In the genomic region with DNA sequence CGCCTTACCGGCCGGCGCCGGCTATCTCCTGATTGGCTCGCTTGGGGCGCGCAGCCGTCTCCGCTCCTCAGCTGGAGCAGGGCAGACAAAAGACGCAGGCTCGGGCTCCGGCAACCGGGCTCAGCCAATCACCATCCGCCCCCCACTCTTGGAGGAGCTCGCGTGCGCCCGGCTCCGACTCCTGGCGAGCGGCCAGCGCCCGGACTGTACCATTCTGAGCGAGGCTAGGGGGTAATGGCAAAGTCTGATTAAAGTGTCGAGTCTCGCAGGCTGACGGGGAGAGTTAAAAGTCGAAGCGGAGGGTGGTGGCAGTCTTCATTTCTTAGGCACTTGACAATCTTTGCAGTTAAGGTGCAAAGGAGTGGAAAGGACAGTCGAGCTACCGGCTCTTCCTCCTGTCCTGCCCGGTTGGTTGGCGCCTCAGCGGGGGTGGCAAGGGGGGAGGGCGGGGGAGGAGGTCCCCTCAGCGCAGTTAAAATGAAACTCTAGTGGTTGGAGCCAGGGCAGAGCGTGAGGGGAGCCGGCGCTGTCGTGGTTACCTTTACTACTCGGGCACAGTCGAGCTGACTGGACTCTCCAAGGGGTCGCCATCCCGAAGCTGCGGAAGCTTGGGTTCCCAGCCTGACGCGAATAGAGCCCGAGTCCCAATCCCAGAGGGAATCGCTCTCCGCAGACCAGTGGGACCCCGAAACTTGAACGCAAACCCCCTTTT, we compare ENCODE assay signal across 8 mouse cellular contexts. TPM values are rescaled to one million over a fixed set of nuclear protein-coding genes. Genes with fewer than 3 reads are reported as not detected.
DNase-seq lines count a peak whose midpoint lies in the region; ATAC-seq and TF ChIP-seq lines count a peak whose summit lies in the region.

A gene (plus strand): TSS at position 479 of the 712 bp plus-strand sequence.

- intact Hi-C loops in heart, adult 2 months (cut with DNase I) = loop anchor here (1.0 kb wide), 1 partner anchor 44 kb away; no protein-coding TSS in a partner anchor

- H3K27me3 ChIP-seq in embryonic facial prominence, embryonic 14.5 days (replicated peaks; ENCODE audit: control insufficient read depth, insufficient read depth, low read length) = no peaks in the 10 kb centered on the region
- H3K27me3 ChIP-seq in heart, adult 2 months (ENCODE audit: control insufficient read depth, insufficient read depth, low read length) = no peaks in the 10 kb centered on the region
- no peaks in the 10 kb centered on the region for H3K27me3 ChIP-seq in limb, embryonic 13.5 days
- no peaks in the 10 kb centered on the region for H3K27me3 ChIP-seq in midbrain, embryonic 16.5 days (ENCODE audit: control insufficient read depth, insufficient read depth, low read depth, low read length)

- no peaks in the 10 kb centered on the region for H3K9me3 ChIP-seq in embryonic facial prominence, embryonic 14.5 days (ENCODE audit: control insufficient read depth, low read length)
- no peaks in the 10 kb centered on the region for H3K9me3 ChIP-seq in limb, embryonic 13.5 days
- H3K9me3 ChIP-seq in midbrain, embryonic 16.5 days (replicated peaks; ENCODE audit: control insufficient read depth, low read length, poor library complexity, severe bottlenecking) = no peaks in the 10 kb centered on the region

- peak; percentile 99 for ATAC-seq in embryonic facial prominence, embryonic 14.5 days (ENCODE audit: low read depth)
- ATAC-seq in limb, embryonic 13.5 days (ENCODE audit: low FRiP score, low read depth) = peak; percentile 100
- ATAC-seq in midbrain, embryonic 16.5 days = peak; percentile 99

- H3K4me1 ChIP-seq in embryonic facial prominence, embryonic 14.5 days (ENCODE audit: control insufficient read depth, insufficient read depth, low read length) = peaks cover 3% of the 10 kb centered on the region; the same call in 1 of the 2 replicates
- H3K4me1 ChIP-seq in heart, adult 2 months (ENCODE audit: control insufficient read depth, insufficient read depth, low read length) = peaks cover 1% of the 10 kb centered on the region
- peaks cover 10% of the 10 kb centered on the region for H3K4me1 ChIP-seq in limb, embryonic 13.5 days
- H3K4me1 ChIP-seq in midbrain, embryonic 16.5 days (ENCODE audit: control insufficient read depth, insufficient read depth, low read length) = peaks cover 9% of the 10 kb centered on the region

- H3K27ac ChIP-seq in embryonic facial prominence, embryonic 14.5 days (replicated peaks; ENCODE audit: low read depth, low read length) = peak within 1 kb of the TSS; percentile 99
- peak within 1 kb of the TSS; percentile 97 for H3K27ac ChIP-seq in heart, adult 2 months
- H3K27ac ChIP-seq in limb, embryonic 13.5 days = peak within 1 kb of the TSS; percentile 100
- H3K27ac ChIP-seq in midbrain, embryonic 16.5 days (ENCODE audit: low read length) = peak within 1 kb of the TSS; percentile 100

- peak within 1 kb of the TSS; percentile 76 for H3K4me2 ChIP-seq in embryonic facial prominence, embryonic 14.5 days (ENCODE audit: low read depth, low read length)
- H3K4me2 ChIP-seq in limb, embryonic 13.5 days (replicated peaks) = peak within 1 kb of the TSS; percentile 68
- H3K4me2 ChIP-seq in midbrain, embryonic 16.5 days (ENCODE audit: low read length) = peak within 1 kb of the TSS; percentile 55

- TF ChIP-seq EP300 in heart, adult 2 months (IDR thresholded peaks at IDR 0.05; ENCODE audit: insufficient read depth, low read depth, low read length) = peak; percentile 82

- WGBS in embryonic facial prominence, embryonic 14.5 days = under 1% methylated on average over 51 of the region's 53 CpGs
- under 1% methylated on average over 53 of the region's 53 CpGs for WGBS in heart, adult 2 months
- WGBS in limb, embryonic 13.5 days = 0% methylated on average over 52 of the region's 53 CpGs
- WGBS in midbrain, embryonic 16.5 days = under 1% methylated on average over 49 of the region's 53 CpGs

- peak; percentile 99 for TF ChIP-seq POLR2A in heart, adult 2 months (IDR thresholded peaks at IDR 0.05; ENCODE audit: insufficient read depth, low read depth, low read length)

- H3K9ac ChIP-seq in embryonic facial prominence, embryonic 14.5 days (ENCODE audit: low read depth, low read length) = peak within 1 kb of the TSS; percentile 92
- peak within 1 kb of the TSS; percentile 87 for H3K9ac ChIP-seq in heart, adult 2 months (ENCODE audit: low read depth, low read length)
- peak within 1 kb of the TSS; percentile 94 for H3K9ac ChIP-seq in limb, embryonic 13.5 days
- H3K9ac ChIP-seq in midbrain, embryonic 16.5 days (ENCODE audit: low read depth, low read length) = peak within 1 kb of the TSS; percentile 87

- peak; percentile 96 for DNase-seq in 3T3-L1 (ENCODE audit: low read depth, low spot score)
- DNase-seq in adrenal gland, postnatal 4 days (ENCODE audit: low spot score in 2 of 2) = peak; percentile 96 to 97
- peak; percentile 100 for DNase-seq in embryonic facial prominence, embryonic 14.5 days (ENCODE audit: low spot score)
- DNase-seq in heart, adult 2 months = peak; percentile 95 to 99
- peak; percentile 98 for DNase-seq in kidney, adult 8-10 months
- peak; percentile 97 for DNase-seq in spleen, postnatal 10 days (ENCODE audit: low spot score in 2 of 2)

- TF ChIP-seq CTCF in heart, adult 2 months (IDR thresholded peaks at IDR 0.05) = no peak

- no peaks in the 10 kb centered on the region for H3K79me2 ChIP-seq in heart, adult 2 months (replicated peaks; ENCODE audit: control insufficient read depth, insufficient read depth, low read length)

- H3K4me3 ChIP-seq in embryonic facial prominence, embryonic 14.5 days (ENCODE audit: low read depth, low read length) = peak within 1 kb of the TSS; percentile 67
- peak within 1 kb of the TSS; percentile 88 for H3K4me3 ChIP-seq in heart, adult 2 months
- H3K4me3 ChIP-seq in limb, embryonic 13.5 days = peak within 1 kb of the TSS; percentile 68
- H3K4me3 ChIP-seq in midbrain, embryonic 16.5 days (ENCODE audit: low read depth, low read length) = peak within 1 kb of the TSS; percentile 52

- no peaks in the 10 kb centered on the region for H3K36me3 ChIP-seq in embryonic facial prominence, embryonic 14.5 days (ENCODE audit: control insufficient read depth, insufficient read depth, low read length)
- H3K36me3 ChIP-seq in heart, adult 2 months (ENCODE audit: control insufficient read depth, insufficient read depth, low read length) = no peaks in the 10 kb centered on the region
- H3K36me3 ChIP-seq in limb, embryonic 13.5 days = no peaks in the 10 kb centered on the region
- no peaks in the 10 kb centered on the region for H3K36me3 ChIP-seq in midbrain, embryonic 16.5 days (ENCODE audit: control insufficient read depth, insufficient read depth, low read length)

RNA-seq across cellular contexts. Expression of the gene that starts here (rescaled TPM):
- 10 to 100 TPM; 16.7 to 19.7 TPM for total RNA-seq in adrenal gland, postnatal 4 days (2021)
- 15.5 and 17.0 TPM in 2 replicates for polyA plus RNA-seq in embryonic facial prominence, embryonic 14.5 days (2014; fragmentation: Nextera tagmentation; extraction: Ambion mirVana)
- 10 to 100 TPM; 10.1 to 11.6 TPM for total RNA-seq in heart, adult 2 months (2021)
- polyA plus RNA-seq in heart, adult 2 months (2012; rRNA removed) = 9.3 and 15.3 TPM in 2 replicates
- polyA plus RNA-seq in limb, embryonic 13.5 days (2015; fragmentation: Nextera tagmentation; extraction: Ambion mirVana) = 25.3 and 27.9 TPM in 2 replicates
- 80.5 and 94.2 TPM in 2 replicates for polyA plus RNA-seq in midbrain, embryonic 16.5 days (2015; fragmentation: Nextera tagmentation; extraction: Ambion mirVana)

Comparison
In these comparisons a context has a peak if more than half of its experiments do, and no peak if none do; other contexts are left out.
1. Peak in every context shown above with its lines: DNase-seq, ATAC-seq, H3K4me3 ChIP-seq and H3K27ac ChIP-seq.